Mouse (Mus musculus) embryonic facial prominence, embryonic 14.5 days (tissue): ENCODE data around the gene Ptms. TPM values are rescaled to one million over a fixed set of nuclear protein-coding genes. Genes with fewer than 3 reads are reported as not detected.
A peak's percentile ranks its signal among the peaks of the same experiment; 100 is the strongest.

Experiments
- ATAC-seq: fragments of 200-750 bp; cut with Nextera tagmentation; 2 replicates; pipeline ENCODE4 v1.8.0; 2017; ENCODE audit warnings: low read depth, moderate number of reproducible peaks, moderate TSS enrichment
- DNase-seq: peaks from one replicate; pipeline ENCODE4 v3.0.0-alpha.2; 2015; ENCODE audit warnings: low spot score
- H3K27ac ChIP-seq: fragments of 300-500 bp; sonication (generic); replicated peaks from 2 replicates; pipeline ENCODE4 v1.5.1; 2014; ENCODE audit warnings: low read depth, mild to moderate bottlenecking, low read length, moderate library complexity
- H3K27me3 ChIP-seq: fragments of 300-500 bp; sonication (generic); replicated peaks from 2 replicates; pipeline ENCODE4 v1.6.1; 2014; ENCODE audit warnings: low read length; ENCODE audit not compliant: control insufficient read depth, insufficient read depth
- H3K36me3 ChIP-seq: fragments of 300-500 bp; sonication (generic); 2 replicates; pipeline ENCODE4 v1.6.1; 2014; ENCODE audit warnings: low read length, mixed read lengths; ENCODE audit not compliant: control insufficient read depth, insufficient read depth
- H3K4me1 ChIP-seq: fragments of 300-500 bp; sonication (generic); 2 replicates; pipeline ENCODE4 v1.6.1; 2014; ENCODE audit warnings: antibody characterized with exemption, low read length; ENCODE audit not compliant: control insufficient read depth, insufficient read depth
- H3K4me2 ChIP-seq: fragments of 300-500 bp; sonication (generic); 2 replicates; pipeline ENCODE4 v1.6.1; 2014; ENCODE audit warnings: low read depth, mild to moderate bottlenecking, low read length, moderate library complexity, mixed read lengths
- H3K4me3 ChIP-seq: fragments of 300-500 bp; sonication (generic); 2 replicates; pipeline ENCODE4 v1.5.1; 2014; ENCODE audit warnings: low read depth, mild to moderate bottlenecking, low read length
- H3K9ac ChIP-seq: fragments of 300-500 bp; sonication (generic); 2 replicates; pipeline ENCODE4 v1.6.1; 2014; ENCODE audit warnings: low read depth, mild to moderate bottlenecking, low read length, moderate library complexity, mixed read lengths
- H3K9me3 ChIP-seq: fragments of 300-500 bp; sonication (generic); 2 replicates; pipeline ENCODE4 v1.6.1; 2016; ENCODE audit warnings: low read length; ENCODE audit not compliant: control insufficient read depth
- WGBS: fragments of 180-500 bp; shearing (Covaris S2); extraction: QIAGEN DNeasy Blood & Tissue Kit; methylation state at CpG from one replicate; pipeline ENCODE4 v1.1.7; 2014; 5-methylcytosine and 5-hydroxymethylcytosine counted together
- polyA plus RNA-seq: library from polyadenylated mRNA; unstranded; fragments of >200 nt; fragmentation: Nextera tagmentation; extraction: Ambion mirVana; gene quantifications from 2 replicates; pipeline ENCODE4 v1.2.1, GENCODE M21; 2014

Ptms gene
- polyA plus RNA-seq, 1 experiment from 2014 or later, result 255 TPM

GRCm38 (mm10) chr6:124865766-124866362, 54.0 kb downstream of the Ptms start:
- 50% methylated on average over 15 of the region's 18 CpGs for WGBS
- Histone ChIP-seq H3K4me2 (no peak overlapping the region), H3K4me1 (peaks cover 7% of the 10 kb centered on the region), H3K27ac (no peak overlapping the region), H3K36me3 (no peaks in the 10 kb centered on the region), H3K9ac (peak overlapping the region; percentile 25; the same call in 1 of the 2 replicates), H3K27me3 (no peaks in the 10 kb centered on the region), H3K9me3 (no peaks in the 10 kb centered on the region), H3K4me3 (no peak overlapping the region)
- DNase-seq (no peak), ATAC-seq (no peak)

Other genes starting within 250 kb of the Ptms start
- 172 and 175 TPM in 2 replicates for gene Emg1, start 207.9 kb downstream of the Ptms start, polyA plus RNA-seq
- gene Phb2, start 207.8 kb downstream of the Ptms start, polyA plus RNA-seq, result 286 and 299 TPM in 2 replicates
- gene Ptpn6, start 181.4 kb downstream of the Ptms start, polyA plus RNA-seq, result 14.3 and 16.1 TPM in 2 replicates
- 392 and 415 TPM in 2 replicates for gene Grcc10, start 178.7 kb downstream of the Ptms start, polyA plus RNA-seq
- not detected in 2 replicates for gene Gm45234, start 164.1 kb downstream of the Ptms start, polyA plus RNA-seq
- gene Atn1, start 163.6 kb downstream of the Ptms start, polyA plus RNA-seq, result 13.8 and 14.9 TPM in 2 replicates
- 10.4 and 11.2 TPM in 2 replicates for gene Eno2, start 150.4 kb downstream of the Ptms start, polyA plus RNA-seq
- 1.9 and 13.2 TPM in 2 replicates for gene Lrrc23, start 140.4 kb downstream of the Ptms start, polyA plus RNA-seq
- gene Spsb2, start 111.4 kb downstream of the Ptms start, polyA plus RNA-seq, result 9.1 and 10.0 TPM in 2 replicates
- gene Tpi1, start 105.8 kb downstream of the Ptms start, polyA plus RNA-seq, result 861 and 874 TPM in 2 replicates
- 110 and 131 TPM in 2 replicates for gene Usp5, start 90.6 kb downstream of the Ptms start, polyA plus RNA-seq
- 107 and 131 TPM in 2 replicates for gene Cdca3, start 90.6 kb downstream of the Ptms start, polyA plus RNA-seq
- gene Gnb3, start 79.8 kb downstream of the Ptms start, polyA plus RNA-seq, result 2.9 and 3.5 TPM in 2 replicates
- gene P3h3, start 62.4 kb downstream of the Ptms start, polyA plus RNA-seq, result 49.5 and 57.0 TPM in 2 replicates
- 0.95 and 1.5 TPM in 2 replicates for gene Gpr162, start 56.1 kb downstream of the Ptms start, polyA plus RNA-seq
- 0.07 and 0.25 TPM in 2 replicates for gene Cd4, start 31.9 kb downstream of the Ptms start, polyA plus RNA-seq
- gene Lag3, start 8.4 kb downstream of the Ptms start, polyA plus RNA-seq, result 1.9 and 2.4 TPM in 2 replicates
- 346 and 352 TPM in 2 replicates for gene Mlf2, start 11.3 kb upstream of the Ptms start, polyA plus RNA-seq
- 138 and 141 TPM in 2 replicates for gene Cops7a, start 45.4 kb upstream of the Ptms start, polyA plus RNA-seq
- 5.0 and 7.2 TPM in 2 replicates for gene Pianp, start 76.6 kb upstream of the Ptms start, polyA plus RNA-seq
- 10.4 and 11.9 TPM in 2 replicates for gene Zfp384, start 89.0 kb upstream of the Ptms start, polyA plus RNA-seq
- gene Ing4, start 119.7 kb upstream of the Ptms start, polyA plus RNA-seq, result 99.0 and 112 TPM in 2 replicates
- gene Acrbp, start 129.6 kb upstream of the Ptms start, polyA plus RNA-seq, result 8.3 and 9.9 TPM in 2 replicates
- 1.1 and 1.4 TPM in 2 replicates for gene Lpar5, start 147.8 kb upstream of the Ptms start, polyA plus RNA-seq
- gene Chd4, start 175.9 kb upstream of the Ptms start, polyA plus RNA-seq, result 70.1 and 73.5 TPM in 2 replicates
- gene Nop2, start 211.8 kb upstream of the Ptms start, polyA plus RNA-seq, result 56.4 and 60.4 TPM in 2 replicates
- 37.9 and 43.7 TPM in 2 replicates for gene Iffo1, start 225.1 kb upstream of the Ptms start, polyA plus RNA-seq
- 1,831 and 1,850 TPM in 2 replicates for gene Gapdh, start 246.4 kb upstream of the Ptms start, polyA plus RNA-seq